Mouse (Mus musculus) forebrain, embryonic 11.5 days (tissue): Measurements from ENCODE around the gene Myb. TPM values are rescaled to one million over a fixed set of nuclear protein-coding genes. Genes with fewer than 3 reads are reported as not detected.
A peak's percentile ranks its signal among the peaks of the same experiment; 100 is the strongest.

Experiments used
- ATAC-seq: fragments of 200-750 bp; cut with Nextera tagmentation; replicated peaks from 2 replicates; pipeline ENCODE4 v1.8.0; 2017; ENCODE audit warnings: moderate TSS enrichment; ENCODE audit not compliant: low FRiP score
- DNase-seq: peaks from one replicate; pipeline ENCODE4 v3.0.0-alpha.2; 2017; ENCODE audit warnings: low spot score
- H3K27ac ChIP-seq: fragments of 300-500 bp; sonication (generic); 2 replicates; pipeline ENCODE4 v1.5.1; 2014; ENCODE audit warnings: low read depth, low read length
- H3K27me3 ChIP-seq: fragments of 300-500 bp; sonication (generic); 2 replicates; pipeline ENCODE4 v1.6.1; 2014; ENCODE audit warnings: mild to moderate bottlenecking, low read length, mixed read lengths; ENCODE audit not compliant: control insufficient read depth, insufficient read depth
- H3K36me3 ChIP-seq: fragments of 300-500 bp; sonication (generic); 2 replicates; pipeline ENCODE4 v1.6.1; 2014; ENCODE audit warnings: mild to moderate bottlenecking, low read length, moderate library complexity, mixed read lengths; ENCODE audit not compliant: control insufficient read depth, insufficient read depth
- H3K4me1 ChIP-seq: fragments of 300-500 bp; sonication (generic); replicated peaks from 2 replicates; pipeline ENCODE4 v1.6.1; 2014; ENCODE audit warnings: low read length, mixed read lengths; ENCODE audit not compliant: control insufficient read depth, insufficient read depth
- H3K4me2 ChIP-seq: fragments of 300-500 bp; sonication (generic); 2 replicates; pipeline ENCODE4 v1.6.1; 2014; ENCODE audit warnings: low read depth, mild to moderate bottlenecking, low read length, moderate library complexity, mixed read lengths; ENCODE audit not compliant: severe bottlenecking
- H3K4me3 ChIP-seq: fragments of 300-500 bp; sonication (generic); 2 replicates; pipeline ENCODE4 v1.5.1; 2014; ENCODE audit warnings: low read depth, low read length
- H3K9ac ChIP-seq: fragments of 300-500 bp; sonication (generic); 2 replicates; pipeline ENCODE4 v1.6.1; 2014; ENCODE audit warnings: low read length
- H3K9me3 ChIP-seq: fragments of 300-500 bp; sonication (generic); 2 replicates; pipeline ENCODE4 v1.6.1; 2016; ENCODE audit warnings: low read length, mixed read lengths; ENCODE audit not compliant: control insufficient read depth
- WGBS: fragments of 180-500 bp; shearing (Covaris S2); extraction: QIAGEN DNeasy Blood & Tissue Kit; methylation state at CpG from one replicate; pipeline ENCODE4 v1.1.7; 2014; 5-methylcytosine and 5-hydroxymethylcytosine counted together
- polyA plus RNA-seq: library from polyadenylated mRNA; unstranded; fragments of >200 nt; fragmentation: Nextera tagmentation; extraction: Ambion mirVana; gene quantifications from 2 replicates; pipeline ENCODE4 v1.2.1, GENCODE M21; 2014

The Myb gene
- polyA plus RNA-seq, 1 experiment from 2014 or later, result 8.9 TPM

GRCm38 (mm10) chr10:21162124-21162523 lies 1.3 kb upstream of the Myb start:
- DNase-seq (no peak), ATAC-seq (no peak)
- H3K4me2 ChIP-seq, result no peak overlapping the region
- H3K4me3 ChIP-seq, result 0 out of 2 replicates have a peak overlapping the region, but pooled peaks have one; percentile 66
- peaks cover 35% of the 10 kb centered on the region for H3K27me3 ChIP-seq
- no peaks in the 10 kb centered on the region for H3K9me3 ChIP-seq
- 38% methylated on average over 3 of the region's 3 CpGs for WGBS
- no peak overlapping the region for H3K9ac ChIP-seq
- H3K36me3 ChIP-seq, result no peaks in the 10 kb centered on the region
- no peak overlapping the region for H3K27ac ChIP-seq
- peaks cover 7% of the 10 kb centered on the region for H3K4me1 ChIP-seq

GRCm38 (mm10) chr10:21161359-21162094 lies 743 bp upstream of the Myb start:
- Histone ChIP-seq H3K4me1 (peaks cover 7% of the 10 kb centered on the region), H3K4me2 (peak overlapping the region; percentile 100), H3K9me3 (no peaks in the 10 kb centered on the region), H3K36me3 (no peaks in the 10 kb centered on the region), H3K4me3 (peak overlapping the region; percentile 66), H3K9ac (peak overlapping the region; percentile 90), H3K27me3 (peaks cover 35% of the 10 kb centered on the region), H3K27ac (peak overlapping the region; percentile 41; the same call in 1 of the 2 replicates)
- DNase-seq (peak; percentile 72), ATAC-seq (peak; percentile 53)
- 3% methylated on average over 20 of the region's 20 CpGs for WGBS

GRCm38 (mm10) chr10:21159697-21160394 lies 938 bp downstream of the Myb start:
- WGBS, result under 1% methylated on average over 44 of the region's 44 CpGs
- ATAC-seq, result peak; percentile 60

GRCm38 (mm10) chr10:21158918-21159443 lies 1.8 kb downstream of the Myb start:
- peak overlapping the region; percentile 66 for H3K4me3 ChIP-seq
- under 1% methylated on average over 34 of the region's 35 CpGs for WGBS
- H3K9ac ChIP-seq, result peak overlapping the region; percentile 90
- no peak overlapping the region for H3K27ac ChIP-seq
- H3K9me3 ChIP-seq, result no peaks in the 10 kb centered on the region
- ATAC-seq (0 out of 2 replicates have a peak, but pooled peaks have one; percentile 9), DNase-seq (peak; percentile 60)
- no peaks in the 10 kb centered on the region for H3K36me3 ChIP-seq
- H3K27me3 ChIP-seq, result peaks cover 35% of the 10 kb centered on the region
- peak overlapping the region; percentile 100 for H3K4me2 ChIP-seq
- peaks cover 7% of the 10 kb centered on the region for H3K4me1 ChIP-seq

More at GRCm38 (mm10) chr10:21159697-21160394, 938 bp downstream of the Myb start:
- Histone ChIP-seq H3K4me3 (peak overlapping the region; percentile 66), H3K4me1 (peaks cover 7% of the 10 kb centered on the region), H3K27me3 (peaks cover 35% of the 10 kb centered on the region), H3K36me3 (no peaks in the 10 kb centered on the region), H3K9me3 (no peaks in the 10 kb centered on the region), H3K27ac (no peak overlapping the region), H3K9ac (peak overlapping the region; percentile 90), H3K4me2 (peak overlapping the region; percentile 100)
- peak; percentile 75 for DNase-seq

GRCm38 (mm10) chr10:21158111-21158917 lies 2.5 kb downstream of the Myb start:
- Histone ChIP-seq H3K27me3 (peaks cover 30% of the 10 kb centered on the region), H3K4me1 (peaks cover 7% of the 10 kb centered on the region), H3K9me3 (no peaks in the 10 kb centered on the region), H3K36me3 (peaks cover under 1% of the 10 kb centered on the region; the same call in 1 of the 2 replicates), H3K4me2 (peak overlapping the region; percentile 100), H3K9ac (peak overlapping the region; percentile 90; the same call in 1 of the 2 replicates), H3K27ac (no peak overlapping the region), H3K4me3 (peak overlapping the region; percentile 66)
- ATAC-seq, result no peak
- WGBS, result 4% methylated on average over 19 of the region's 19 CpGs
- DNase-seq, result peak; percentile 77

GRCm38 (mm10) chr10:21156953-21157499 lies 3.8 kb downstream of the Myb start:
- Histone ChIP-seq H3K36me3 (peaks cover 4% of the 10 kb centered on the region; the same call in 1 of the 2 replicates), H3K9me3 (no peaks in the 10 kb centered on the region), H3K27ac (no peak overlapping the region), H3K27me3 (peaks cover 24% of the 10 kb centered on the region), H3K4me1 (peaks cover 7% of the 10 kb centered on the region), H3K9ac (no peak overlapping the region), H3K4me3 (no peak overlapping the region), H3K4me2 (no peak overlapping the region)
- 77% methylated on average over 5 of the region's 5 CpGs for WGBS
- no peak for ATAC-seq
- DNase-seq, result no peak

- WGBS, result 95% methylated on average over 3 of the region's 3 CpGs
- DNase-seq, result no peak
- no peak overlapping the region for H3K4me2 ChIP-seq
- H3K9ac ChIP-seq, result no peak overlapping the region
- no peak overlapping the region for H3K4me3 ChIP-seq
- no peaks in the 10 kb centered on the region for H3K9me3 ChIP-seq
- peaks cover 6% of the 10 kb centered on the region for H3K4me1 ChIP-seq
- peaks cover 4% of the 10 kb centered on the region; the same call in 1 of the 2 replicates for H3K36me3 ChIP-seq
- H3K27me3 ChIP-seq, result peaks cover 19% of the 10 kb centered on the region
- no peak overlapping the region for H3K27ac ChIP-seq
- no peak for ATAC-seq
Observed at GRCm38 (mm10) chr10:21156416-21156815, 4.4 kb downstream of the Myb start.

- H3K9me3 ChIP-seq, result no peaks in the 10 kb centered on the region
- no peak overlapping the region for H3K4me3 ChIP-seq
- peaks cover 15% of the 10 kb centered on the region for H3K27me3 ChIP-seq
- H3K9ac ChIP-seq, result no peak overlapping the region
- no peak overlapping the region for H3K4me2 ChIP-seq
- H3K4me1 ChIP-seq, result peaks cover 5% of the 10 kb centered on the region
- 95% methylated on average over 3 of the region's 3 CpGs for WGBS
- H3K27ac ChIP-seq, result no peak overlapping the region
- H3K36me3 ChIP-seq, result peaks cover 4% of the 10 kb centered on the region; the same call in 1 of the 2 replicates
- no peak for DNase-seq
- ATAC-seq, result no peak
Observed at GRCm38 (mm10) chr10:21154927-21155326, 5.9 kb downstream of the Myb start.
